Mouse (Mus musculus) embryonic fibroblast, embryonic 13.5 days (primary cell): Measurements from ENCODE around the gene Sf3a2.

Experiments used
- CTCF ChIP-seq: IDR thresholded peaks from 2 replicates; pipeline ENCODE4 v1.5.1; 2011; ENCODE audit warnings: mild to moderate bottlenecking, control low read depth, low read length, moderate library complexity, borderline replicate concordance; ENCODE audit not compliant: insufficient read depth
- POLR2A ChIP-seq: IDR thresholded peaks from 2 replicates; pipeline ENCODE4 v1.6.1; 2011; ENCODE audit warnings: low read depth, mild to moderate bottlenecking, control low read depth, low read length, moderate library complexity

DNA sequence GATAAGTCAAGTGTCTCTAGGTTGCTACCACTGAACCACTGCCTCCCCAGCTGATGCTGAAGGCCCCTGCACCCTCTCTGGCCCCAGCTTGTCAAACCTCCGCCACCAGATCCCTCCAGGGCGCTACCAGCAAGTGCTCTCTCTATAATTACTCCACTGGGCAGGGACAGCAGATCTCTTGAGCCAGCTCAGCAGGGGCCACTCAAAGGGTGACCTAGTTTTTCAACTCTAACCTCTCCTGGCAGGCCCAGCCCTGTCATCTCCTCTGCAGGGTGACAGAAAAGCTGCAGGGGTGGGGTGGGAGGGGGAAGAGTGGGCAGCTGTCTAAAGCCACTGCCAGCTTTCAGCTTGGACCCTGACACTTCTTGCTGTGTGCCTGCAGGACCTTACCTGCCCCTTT lies 39.8 kb downstream of the Sf3a2 start:
- TF ChIP-seq CTCF (no peak), POLR2A (no peak)
